Mouse (Mus musculus): ENCODE results near the gene Klra1. TPM values are rescaled to one million over a fixed set of nuclear protein-coding genes. Genes with fewer than 3 reads are reported as not detected.
"Not testable (repeated sequence)": the region's sequence is repeated elsewhere in the genome, so short reads cannot be mapped to it uniquely, and the experiment has no call there.

Klra1 gene
- total RNA-seq (2021): not detected

GRCm38 (mm10) chr6:130386750-130387149 lies at the start of gene Klra1:
Gene Klra1 (minus strand): TSS chr6:130386874.
- intact Hi-C loops (cut with DNase I): no loop called here

GRCm38 (mm10) chr6:130429511-130429910 lies 42.8 kb upstream of the Klra1 start:
- intact Hi-C loops (cut with DNase I): no loop called here
- no peak for DNase-seq

More at GRCm38 (mm10) chr6:130386750-130387149, at the start of gene Klra1:
- no peak for DNase-seq

- no peak for DNase-seq
- intact Hi-C loops (cut with DNase I): no loop called here
These were observed 32.5 kb upstream of the Klra1 start for GRCm38 (mm10) chr6:130419158-130419557.

- no peak for DNase-seq
- intact Hi-C loops (cut with DNase I): no loop called here
These were observed 18.2 kb upstream of the Klra1 start for GRCm38 (mm10) chr6:130404882-130405281.

- intact Hi-C loops (cut with DNase I): no loop called here
- DNase-seq: no peak
These were observed 871 bp downstream of the Klra1 start for GRCm38 (mm10) chr6:130385803-130386202.

- intact Hi-C loops (cut with DNase I): no loop called here
These were observed 4.3 kb downstream of the Klra1 start for GRCm38 (mm10) chr6:130382375-130382774.

GRCm38 (mm10) chr6:130345381-130345780 lies 41.3 kb downstream of the Klra1 start:
- intact Hi-C loops (cut with DNase I); DNase-seq: not testable (repeated sequence)

More at GRCm38 (mm10) chr6:130382375-130382774, 4.3 kb downstream of the Klra1 start:
- no peak for DNase-seq

GRCm38 (mm10) chr6:130341973-130342372 lies 44.7 kb downstream of the Klra1 start:
- DNase-seq; intact Hi-C loops (cut with DNase I): not testable (repeated sequence)

- intact Hi-C loops (cut with DNase I): no loop called here
- DNase-seq: no peak
These were observed 49.3 kb downstream of the Klra1 start, which contains the start of gene Klra3 for GRCm38 (mm10) chr6:130337411-130337810. Gene Klra3 (minus strand): TSS chr6:130337574.

Other genes starting within 250 kb of the Klra1 start
- under 1 TPM; 0.45 to 0.87 TPM for gene Klra9, start 193.8 kb downstream of the Klra1 start, total RNA-seq (2021)
- gene Klra7, start 153.6 kb downstream of the Klra1 start, total RNA-seq (2021): not detected
- not detected for gene Klra10, start 104.9 kb downstream of the Klra1 start, total RNA-seq (2021)
- not detected for gene Klra3, start 49.3 kb downstream of the Klra1 start, total RNA-seq (2021)